Mouse (Mus musculus) brain, embryonic 14.5 days (tissue): Measurements from ENCODE around the gene Smok2a.
"Not testable (repeated sequence)": the region's sequence is repeated elsewhere in the genome, so short reads cannot be mapped to it uniquely, and the experiment has no call there.

Source experiments
- CTCF ChIP-seq: fragments of 200-500 bp; IDR thresholded peaks from 2 replicates; pipeline ENCODE4 v1.5.1; 2012; ENCODE audit warnings: inconsistent platforms, mild to moderate bottlenecking, moderate library complexity, borderline replicate concordance; ENCODE audit not compliant: insufficient read depth, insufficient read length; ENCODE audit errors: extremely low read depth
- POLR2A ChIP-seq: fragments of 200-500 bp; IDR thresholded peaks from 2 replicates; pipeline ENCODE4 v1.6.1; 2012; ENCODE audit warnings: mild to moderate bottlenecking, inconsistent platforms, borderline replicate concordance; ENCODE audit not compliant: poor library complexity, insufficient read depth, insufficient read length, severe bottlenecking; ENCODE audit errors: extremely low read depth

GRCm38 (mm10) chr17:13198812-13199211, 22.2 kb upstream of the Smok2a start:
- not testable (repeated sequence) for TF ChIP-seq POLR2A, CTCF
